13 mouse cellular contexts compared by ENCODE assay signal in the genomic region with DNA sequence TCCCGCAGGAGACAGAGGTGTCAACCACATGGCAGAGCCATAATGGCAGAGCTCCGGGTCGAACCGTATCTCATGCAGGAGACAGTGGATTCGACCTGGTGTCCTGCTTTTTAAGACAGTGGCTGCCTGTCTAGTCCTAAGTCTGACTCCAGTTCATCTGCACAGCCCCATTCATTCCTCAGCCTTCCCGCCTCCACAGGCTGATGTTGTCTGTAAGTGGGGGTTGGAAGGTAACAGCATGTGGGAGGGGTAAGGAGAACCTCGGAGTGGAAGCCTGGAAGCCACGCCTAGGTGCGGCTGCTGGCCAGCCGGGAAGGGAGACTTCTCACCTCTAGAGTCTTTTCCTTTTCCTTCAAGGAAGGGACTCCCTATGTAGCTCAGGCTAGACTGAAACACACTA. TPM values are rescaled to one million over a fixed set of nuclear protein-coding genes. Genes with fewer than 3 reads are reported as not detected.
A peak's percentile ranks its signal among the peaks of the same experiment; 100 is the strongest.
DNase-seq lines count a peak whose midpoint lies in the region; ATAC-seq and TF ChIP-seq lines count a peak whose summit lies in the region.
"Had no signal": no experiment of that assay in that cellular context is flagged by ENCODE, and none has a peak within 500 bp of the region (broad histone marks: within the 10 kb centered on the region; RNA-seq: fewer than 3 reads in every experiment).

No protein-coding gene starts in this region.

- no peak overlapping the region for H3K4me3 ChIP-seq in intestine, postnatal 0 days (ENCODE audit: low read depth, low read length)
- H3K4me3 ChIP-seq: embryonic facial prominence, embryonic 12.5 days; neural tube, embryonic 13.5 days had no signal

- peaks cover 10% of the 10 kb centered on the region; the same call in 1 of the 2 replicates for H3K36me3 ChIP-seq in intestine, postnatal 0 days (ENCODE audit: control insufficient read depth, insufficient read depth)

- H3K27ac ChIP-seq in intestine, postnatal 0 days (ENCODE audit: low read depth, low read length): peak overlapping the region; percentile 90
- H3K27ac ChIP-seq: embryonic facial prominence, embryonic 12.5 days; hindbrain, postnatal 0 days; neural tube, embryonic 13.5 days had no signal

- no peak for ATAC-seq in intestine, postnatal 0 days
- ATAC-seq: hindbrain, postnatal 0 days had no signal

- H3K4me1 ChIP-seq in intestine, postnatal 0 days (replicated peaks; ENCODE audit: control insufficient read depth, insufficient read depth, low read length): peaks cover 9% of the 10 kb centered on the region
- H3K4me1 ChIP-seq: neural tube, embryonic 13.5 days had no signal

- H3K27me3 ChIP-seq in intestine, postnatal 0 days (replicated peaks; ENCODE audit: control insufficient read depth, insufficient read depth, low read length): no peaks in the 10 kb centered on the region
- H3K27me3 ChIP-seq: embryonic facial prominence, embryonic 12.5 days; neural tube, embryonic 13.5 days had no signal

- peak; percentile 41 for DNase-seq in kidney, adult 18-20 months
- DNase-seq in kidney, postnatal 14 days: no peak
- peak; percentile 89 for DNase-seq in ES-CJ7 (ENCODE audit: low read depth, low spot score)
- peak; percentile 43 to 62 for DNase-seq in lung, postnatal 4 days
- no peak for DNase-seq in ovary, postnatal 36 days (ENCODE audit: low spot score)
- DNase-seq in adrenal gland, adult 18-20 months (ENCODE audit: low spot score in 2 of 2): no peak
- DNase-seq: cerebellum, postnatal 36 days had no signal

- no peak for TF ChIP-seq CTCF in intestine, postnatal 0 days (IDR thresholded peaks at IDR 0.05; ENCODE audit: low read depth)

- H3K9me3 ChIP-seq in intestine, postnatal 0 days (ENCODE audit: control insufficient read depth): no peaks in the 10 kb centered on the region
- H3K9me3 ChIP-seq: embryonic facial prominence, embryonic 12.5 days had no signal

- no peak overlapping the region for H3K9ac ChIP-seq in intestine, postnatal 0 days (ENCODE audit: low read depth, low read length)
- H3K9ac ChIP-seq: embryonic facial prominence, embryonic 12.5 days; neural tube, embryonic 13.5 days had no signal

- H3K4me2 ChIP-seq in intestine, postnatal 0 days (replicated peaks; ENCODE audit: low read depth): no peak overlapping the region
- H3K4me2 ChIP-seq: embryonic facial prominence, embryonic 12.5 days; neural tube, embryonic 13.5 days had no signal

- WGBS in intestine, postnatal 0 days: 38% methylated on average over 10 of the region's 10 CpGs

RNA-seq across cellular contexts. Expression of a gene that starts 33.5 kb away (rescaled TPM):
- polyA plus RNA-seq in intestine, postnatal 0 days (2015; fragmentation: Nextera tagmentation; extraction: Ambion mirVana): 3.2 and 4.0 TPM in 2 replicates
- 10 to 100 TPM; 49.4 to 53.7 TPM for total RNA-seq in adrenal gland, adult 18-20 months (2021)

RNA-seq across cellular contexts. Expression of a gene that starts 34.0 kb away (rescaled TPM):
- 52.8 and 59.2 TPM in 2 replicates for polyA plus RNA-seq in intestine, postnatal 0 days (2015; fragmentation: Nextera tagmentation; extraction: Ambion mirVana)
- total RNA-seq in adrenal gland, adult 18-20 months (2021): 10 to 100 TPM in 1 of 2 experiments, 1 to 10 TPM in 1; 6.8 to 13.0 TPM
- total RNA-seq: megakaryocyte progenitor cell, adult 5-6 weeks had no signal

RNA-seq across cellular contexts. Expression of a gene that starts 46.5 kb away (rescaled TPM):
- 42.0 and 45.7 TPM in 2 replicates for polyA plus RNA-seq in intestine, postnatal 0 days (2015; fragmentation: Nextera tagmentation; extraction: Ambion mirVana)
- 1 to 10 TPM; 1.1 to 2.8 TPM for total RNA-seq in adrenal gland, adult 18-20 months (2021)

RNA-seq across cellular contexts. Expression of a gene that starts 51.7 kb away (rescaled TPM):
- 23.8 and 25.7 TPM in 2 replicates for polyA plus RNA-seq in intestine, postnatal 0 days (2015; fragmentation: Nextera tagmentation; extraction: Ambion mirVana)
- 10 to 100 TPM in 1 of 2 experiments, 1 to 10 TPM in 1; 3.5 to 10.3 TPM for total RNA-seq in adrenal gland, adult 18-20 months (2021)
- total RNA-seq: granulocyte monocyte progenitor cell, adult 5-6 weeks; megakaryocyte progenitor cell, adult 5-6 weeks had no signal
- polyA plus RNA-seq: embryonic facial prominence, embryonic 12.5 days had no signal

Comparison
In these comparisons a context has a peak if more than half of its experiments do, and no peak if none do; other contexts are left out.
1. DNase-seq: peak in kidney, adult 18-20 months (single experiment), ES-CJ7 (single experiment) and lung, postnatal 4 days (2 of 2); none in kidney, postnatal 14 days (single experiment), ovary, postnatal 36 days (single experiment) and adrenal gland, adult 18-20 months (0 of 2).